Mouse (Mus musculus) cerebellum, adult 11 months (tissue): ENCODE data around the gene Arhgap11a.
A peak's percentile ranks its signal among the peaks of the same experiment; 100 is the strongest.

Experiments
- DNase-seq: peaks from one replicate; pipeline ENCODE4 v3.0.0; 2022

The Arhgap11a gene

GRCm38 (mm10) chr2:113817681-113818606 is 30.5 kb downstream of the Arhgap11a start:
- DNase-seq = no peak

DNA sequence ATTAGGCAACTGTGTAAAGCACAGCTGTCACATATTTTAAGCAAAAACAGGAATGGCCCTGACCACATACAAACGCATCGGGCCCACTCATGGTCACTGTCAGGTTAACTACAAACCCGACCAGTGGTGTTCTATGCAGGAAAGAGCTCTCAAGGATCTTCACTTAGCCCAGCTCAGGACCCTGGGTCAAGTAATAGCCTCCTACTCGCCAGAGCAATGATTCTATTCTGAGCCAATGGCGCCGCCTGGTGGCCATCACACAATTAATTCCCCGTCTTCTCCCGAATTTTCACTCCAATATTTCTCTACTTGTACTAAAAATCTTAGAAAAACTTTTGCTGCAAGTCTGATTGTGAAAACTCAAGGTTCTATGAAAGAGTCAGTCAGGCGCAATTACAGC is 40.8 kb downstream of the Arhgap11a start:
- DNase-seq = peak; percentile 63

GRCm38 (mm10) chr2:113806851-113807577 is 41.4 kb downstream of the Arhgap11a start:
- peak; percentile 36 for DNase-seq

- no peak for DNase-seq
These were observed 42.7 kb downstream of the Arhgap11a start for GRCm38 (mm10) chr2:113805765-113806164.

- peak; percentile 58 for DNase-seq
These were observed 44.7 kb downstream of the Arhgap11a start for GRCm38 (mm10) chr2:113803753-113804152.

DNA sequence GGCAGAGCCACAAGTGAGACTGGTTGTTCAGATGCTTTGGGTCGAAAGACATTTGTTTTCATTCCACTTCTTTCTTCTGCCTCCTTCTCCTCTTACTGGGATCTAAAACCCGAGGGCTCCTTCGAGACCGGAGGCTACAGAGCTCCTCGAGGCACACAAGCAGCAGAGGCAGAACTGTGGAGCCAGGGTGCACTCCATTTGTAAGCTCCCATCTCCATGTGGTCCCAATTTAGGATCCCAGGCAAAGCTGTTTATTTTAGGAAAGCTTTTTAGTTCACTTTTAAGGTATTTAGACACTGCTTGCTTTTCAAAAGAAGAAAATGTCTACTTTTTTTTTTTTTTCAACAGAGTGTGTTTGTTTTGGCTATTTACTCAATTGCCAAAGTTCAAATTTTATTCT is 47.6 kb downstream of the Arhgap11a start:
- no peak for DNase-seq

DNA sequence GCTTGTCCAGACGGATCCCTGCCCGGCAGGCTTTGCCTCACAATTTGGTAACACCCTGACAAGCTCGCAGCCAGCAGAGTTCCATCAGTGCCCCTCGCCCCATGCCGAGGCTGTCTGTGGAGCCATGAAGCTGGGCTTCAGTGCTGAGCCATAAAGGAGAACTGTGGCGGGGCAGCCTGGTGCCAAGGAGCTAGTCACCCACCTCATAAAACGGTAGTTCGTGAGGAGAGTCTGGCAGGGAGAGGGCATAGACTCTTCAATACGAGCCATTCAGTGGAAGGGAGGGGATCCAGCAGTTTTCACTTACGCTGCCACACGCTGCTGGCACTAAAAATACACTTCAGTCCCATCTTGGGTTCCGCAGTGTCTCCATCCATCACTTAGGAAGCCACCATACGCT is 49.9 kb downstream of the Arhgap11a start:
- DNase-seq = no peak

GRCm38 (mm10) chr2:113795186-113795585 is 53.3 kb downstream of the Arhgap11a start:
- DNase-seq = no peak

DNA sequence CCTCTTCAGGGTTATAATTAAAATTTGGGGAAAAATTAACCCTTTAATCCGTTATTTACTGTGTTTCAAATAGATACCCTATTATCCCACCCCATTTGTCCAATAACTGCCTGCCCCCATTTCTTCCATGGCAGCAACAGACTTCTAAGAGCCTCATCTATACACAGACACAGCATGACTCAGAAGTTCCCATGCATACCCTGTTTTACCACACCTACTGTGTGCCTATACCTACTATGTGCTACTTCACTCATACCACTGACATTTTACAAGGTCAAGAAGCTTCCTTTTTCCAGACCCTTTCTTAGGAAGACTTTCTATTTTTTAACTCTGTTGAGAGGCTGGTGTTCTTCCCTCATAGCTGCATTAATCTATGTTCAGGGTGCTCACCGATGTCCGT is 54.9 kb downstream of the Arhgap11a start:
- no peak for DNase-seq

GRCm38 (mm10) chr2:113788821-113789387 is 59.6 kb downstream of the Arhgap11a start:
- DNase-seq = no peak

DNA sequence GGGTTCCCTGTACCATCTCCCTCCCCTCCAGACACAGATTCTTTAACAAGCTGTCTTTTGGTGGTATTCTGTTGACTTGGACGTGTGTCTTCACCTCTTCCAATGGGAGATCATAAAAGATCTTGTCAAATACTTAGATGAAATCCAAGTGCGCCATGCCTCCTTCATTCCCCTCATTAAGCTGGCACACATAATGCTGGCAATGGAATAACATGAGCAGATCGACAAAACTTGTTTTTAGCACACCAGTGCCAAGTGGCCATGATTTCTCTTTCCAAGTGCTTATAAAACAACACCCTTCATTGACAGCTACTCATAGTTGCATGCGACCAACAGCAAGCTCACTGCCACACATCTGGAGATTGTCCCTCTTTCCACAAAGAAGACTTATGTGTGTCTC is 60.6 kb downstream of the Arhgap11a start:
- no peak for DNase-seq

DNA sequence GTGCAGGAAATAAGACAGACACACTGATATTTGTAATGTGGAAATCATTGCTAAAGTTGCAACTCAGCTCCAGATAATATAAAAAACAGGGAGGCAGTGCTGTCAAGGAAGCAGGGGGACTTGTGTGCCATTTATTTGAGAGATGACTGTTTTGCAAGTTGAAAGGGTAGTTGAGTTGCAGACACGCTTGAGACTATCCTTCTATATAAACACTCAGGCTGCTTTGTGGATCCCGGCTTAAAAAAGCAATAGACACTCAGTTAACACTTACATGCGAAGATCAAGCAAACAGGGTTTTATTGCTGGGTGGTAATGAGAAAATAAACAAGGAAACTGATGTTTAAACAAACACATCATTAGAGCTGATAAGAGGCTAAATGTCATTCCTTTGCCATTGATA is 63.6 kb downstream of the Arhgap11a start:
- no peak for DNase-seq

- DNase-seq = no peak
These were observed 66.9 kb downstream of the Arhgap11a start for GRCm38 (mm10) chr2:113781521-113781920.
